Mouse (Mus musculus) lung, embryonic 14.5 days (tissue): Measurements from ENCODE around the gene Frmd4b. TPM values are rescaled to one million over a fixed set of nuclear protein-coding genes. Genes with fewer than 3 reads are reported as not detected.

ENCODE experiments used
- ATAC-seq: fragments of 200-750 bp; cut with Nextera tagmentation; 2 replicates; pipeline ENCODE4 v1.8.0; 2017; ENCODE audit warnings: mild to moderate bottlenecking, moderate TSS enrichment, moderate library complexity; ENCODE audit not compliant: insufficient read depth
- DNase-seq: peaks from one replicate; pipeline ENCODE4 v3.0.0-alpha.2; 2015
- H3K27ac ChIP-seq: fragments of 300-500 bp; sonication (generic); 2 replicates; pipeline ENCODE4 v1.5.1; 2014; ENCODE audit warnings: low read depth, mild to moderate bottlenecking, moderate library complexity
- H3K27me3 ChIP-seq: fragments of 300-500 bp; sonication (generic); 2 replicates; pipeline ENCODE4 v1.6.1; 2014; ENCODE audit warnings: low read length, control low read depth; ENCODE audit not compliant: insufficient read depth
- H3K36me3 ChIP-seq: fragments of 300-500 bp; sonication (generic); 2 replicates; pipeline ENCODE4 v1.6.1; 2014; ENCODE audit warnings: control low read depth; ENCODE audit not compliant: insufficient read depth
- H3K4me1 ChIP-seq: fragments of 300-500 bp; sonication (generic); 2 replicates; pipeline ENCODE4 v1.6.1; 2014; ENCODE audit warnings: antibody characterized with exemption, control low read depth; ENCODE audit not compliant: insufficient read depth
- H3K4me2 ChIP-seq: fragments of 300-500 bp; sonication (generic); 2 replicates; pipeline ENCODE4 v1.6.1; 2014; ENCODE audit warnings: mild to moderate bottlenecking
- H3K4me3 ChIP-seq: fragments of 300-500 bp; sonication (generic); 2 replicates; pipeline ENCODE4 v1.5.1; 2014; ENCODE audit warnings: low read depth, low read length
- H3K9ac ChIP-seq: fragments of 300-500 bp; sonication (generic); 2 replicates; pipeline ENCODE4 v1.6.1; 2014
- H3K9me3 ChIP-seq: fragments of 300-500 bp; sonication (generic); 2 replicates; pipeline ENCODE4 v1.6.1; 2016; ENCODE audit warnings: low read depth, low read length, control low read depth
- CTCF ChIP-seq: IDR thresholded peaks from 2 replicates; pipeline ENCODE4 v1.5.1; 2016; ENCODE audit warnings: antibody characterized with exemption, low read depth
- WGBS: fragments of 180-500 bp; shearing (Covaris S2); extraction: QIAGEN DNeasy Blood & Tissue Kit; methylation state at CpG from one replicate; pipeline ENCODE4 v1.1.7; 2014; 5-methylcytosine and 5-hydroxymethylcytosine counted together
- polyA plus RNA-seq: library from polyadenylated mRNA; unstranded; fragments of >200 nt; fragmentation: Nextera tagmentation; extraction: Ambion mirVana; gene quantifications from 2 replicates; pipeline ENCODE4 v1.2.1, GENCODE M21; 2014

Frmd4b gene
- polyA plus RNA-seq, 1 experiment from 2014 or later = 20.8 TPM

- Histone ChIP-seq H3K4me3 (no peak overlapping the region), H3K9ac (no peak overlapping the region), H3K36me3 (no peaks in the 10 kb centered on the region), H3K27ac (no peak overlapping the region), H3K27me3 (no peaks in the 10 kb centered on the region), H3K9me3 (no peaks in the 10 kb centered on the region; the same call in 1 of the 2 replicates), H3K4me2 (no peak overlapping the region), H3K4me1 (0 out of 2 replicates have a peak, but pooled peaks cover 4% of the 10 kb centered on the region)
- WGBS = 72% methylated on average over 4 of the region's 4 CpGs
- TF ChIP-seq CTCF = no peak
- DNase-seq (no peak), ATAC-seq (no peak)
Observed at GRCm38 (mm10) chr6:97551161-97551560, 66.2 kb downstream of the Frmd4b start.

- 85% methylated on average over 2 of the region's 2 CpGs for WGBS
- no peaks in the 10 kb centered on the region for H3K27me3 ChIP-seq
- no peaks in the 10 kb centered on the region for H3K36me3 ChIP-seq
- H3K9me3 ChIP-seq = no peaks in the 10 kb centered on the region
- no peak overlapping the region for H3K4me3 ChIP-seq
- no peak overlapping the region for H3K4me2 ChIP-seq
- ATAC-seq (no peak), DNase-seq (no peak)
- no peak for TF ChIP-seq CTCF
- H3K9ac ChIP-seq = no peak overlapping the region
- no peak overlapping the region for H3K27ac ChIP-seq
- no peaks in the 10 kb centered on the region for H3K4me1 ChIP-seq
Observed at GRCm38 (mm10) chr6:97540458-97540857, 76.9 kb downstream of the Frmd4b start.

- Histone ChIP-seq H3K4me1 (no peaks in the 10 kb centered on the region), H3K4me2 (no peak overlapping the region), H3K4me3 (no peak overlapping the region), H3K27me3 (no peaks in the 10 kb centered on the region), H3K9me3 (no peaks in the 10 kb centered on the region), H3K27ac (no peak overlapping the region), H3K9ac (no peak overlapping the region), H3K36me3 (no peaks in the 10 kb centered on the region)
- DNase-seq (no peak), ATAC-seq (no peak)
- 85% methylated on average over 9 of the region's 9 CpGs for WGBS
- TF ChIP-seq CTCF = no peak
Observed at GRCm38 (mm10) chr6:97535763-97536445, 81.4 kb downstream of the Frmd4b start.

- Histone ChIP-seq H3K9ac (no peak overlapping the region), H3K4me3 (no peak overlapping the region), H3K27ac (no peak overlapping the region), H3K4me1 (no peaks in the 10 kb centered on the region), H3K36me3 (no peaks in the 10 kb centered on the region), H3K9me3 (no peaks in the 10 kb centered on the region), H3K27me3 (no peaks in the 10 kb centered on the region), H3K4me2 (no peak overlapping the region)
- no peak for TF ChIP-seq CTCF
- peak; percentile 40 for DNase-seq
- peak; percentile 35; the same call in 1 of the 2 replicates for ATAC-seq
- WGBS = 49% methylated on average over 4 of the region's 4 CpGs
Observed at GRCm38 (mm10) chr6:97531043-97531442, 86.3 kb downstream of the Frmd4b start.

- Histone ChIP-seq H3K4me3 (no peak overlapping the region), H3K27ac (no peak overlapping the region), H3K27me3 (no peaks in the 10 kb centered on the region), H3K4me1 (no peaks in the 10 kb centered on the region), H3K4me2 (no peak overlapping the region), H3K36me3 (no peaks in the 10 kb centered on the region), H3K9ac (no peak overlapping the region), H3K9me3 (no peaks in the 10 kb centered on the region)
- 78% methylated on average over 15 of the region's 15 CpGs for WGBS
- DNase-seq (no peak), ATAC-seq (no peak)
- no peak for TF ChIP-seq CTCF
Observed at GRCm38 (mm10) chr6:97528961-97529680, 88.2 kb downstream of the Frmd4b start.

GRCm38 (mm10) chr6:97526092-97526491 is 91.2 kb downstream of the Frmd4b start:
- Histone ChIP-seq H3K4me1 (no peaks in the 10 kb centered on the region), H3K27me3 (no peaks in the 10 kb centered on the region), H3K9me3 (no peaks in the 10 kb centered on the region), H3K4me3 (no peak overlapping the region), H3K9ac (no peak overlapping the region), H3K36me3 (no peaks in the 10 kb centered on the region), H3K27ac (peak overlapping the region; percentile 70; the same call in 1 of the 2 replicates), H3K4me2 (no peak overlapping the region)
- TF ChIP-seq CTCF = peak; percentile 91
- DNase-seq (peak; percentile 83), ATAC-seq (peak; percentile 80)
- WGBS = 15% methylated on average over 8 of the region's 8 CpGs

- peak; percentile 96 for DNase-seq
- TF ChIP-seq CTCF = peak; percentile 98
- Histone ChIP-seq H3K9me3 (no peaks in the 10 kb centered on the region), H3K36me3 (no peaks in the 10 kb centered on the region), H3K4me2 (peak overlapping the region; percentile 47; the same call in 1 of the 2 replicates), H3K4me3 (no peak overlapping the region), H3K27me3 (no peaks in the 10 kb centered on the region), H3K27ac (no peak overlapping the region), H3K9ac (no peak overlapping the region), H3K4me1 (no peaks in the 10 kb centered on the region; the same call in 1 of the 2 replicates)
- peak; percentile 65 for ATAC-seq
- WGBS = 0% methylated on average over 11 of the region's 11 CpGs
Observed at GRCm38 (mm10) chr6:97523118-97523517, 94.2 kb downstream of the Frmd4b start.
